Mouse (Mus musculus) adrenal gland, postnatal 10 days (tissue): ENCODE measurements around the gene Speer4e. TPM values are rescaled to one million over a fixed set of nuclear protein-coding genes. Genes with fewer than 3 reads are reported as not detected.
"Not testable (repeated sequence)": the region's sequence is repeated elsewhere in the genome, so short reads cannot be mapped to it uniquely, and the experiment has no call there.

Experiments
- DNase-seq: peaks from one replicate; pipeline ENCODE4 v3.0.0; 2021; ENCODE audit warnings: mixed read lengths
- long read RNA-seq, 2 experiments: library from polyadenylated mRNA; stranded (forward); transcript quantifications; one replicate each; pipeline ENCODE4 v2.0.0; 2021
- total RNA-seq, 2 experiments: library from RNA; stranded (reverse); gene quantifications; 2 replicates each; pipeline ENCODE4 v1.2.3; 2021

Gene Speer4e
- total RNA-seq, result not detected
- long read RNA-seq, experiment 1, result 0 reads
- long read RNA-seq, experiment 2, result 0 reads

- DNase-seq, result not testable (repeated sequence)
These were observed at the start of gene Speer4e for GRCm38 (mm10) chr5:14938329-14938728. TSS of gene Speer4e (minus strand) at chr5:14938429.

GRCm38 (mm10) chr5:14986649-14987387, 48.6 kb upstream of the Speer4e start:
- not testable (repeated sequence) for DNase-seq

GRCm38 (mm10) chr5:14978835-14979234, 40.6 kb upstream of the Speer4e start, which contains the start of gene Gm10354:
TSS of gene Gm10354 (minus strand) at chr5:14978935.
- not testable (repeated sequence) for DNase-seq

GRCm38 (mm10) chr5:14977368-14977767, 39.1 kb upstream of the Speer4e start:
- DNase-seq, result not testable (repeated sequence)

GRCm38 (mm10) chr5:14975294-14975693, 37.1 kb upstream of the Speer4e start:
- not testable (repeated sequence) for DNase-seq

GRCm38 (mm10) chr5:14972841-14973240, 34.6 kb upstream of the Speer4e start:
- DNase-seq, result not testable (repeated sequence)

GRCm38 (mm10) chr5:14963821-14964220, 25.6 kb upstream of the Speer4e start:
- not testable (repeated sequence) for DNase-seq

DNA sequence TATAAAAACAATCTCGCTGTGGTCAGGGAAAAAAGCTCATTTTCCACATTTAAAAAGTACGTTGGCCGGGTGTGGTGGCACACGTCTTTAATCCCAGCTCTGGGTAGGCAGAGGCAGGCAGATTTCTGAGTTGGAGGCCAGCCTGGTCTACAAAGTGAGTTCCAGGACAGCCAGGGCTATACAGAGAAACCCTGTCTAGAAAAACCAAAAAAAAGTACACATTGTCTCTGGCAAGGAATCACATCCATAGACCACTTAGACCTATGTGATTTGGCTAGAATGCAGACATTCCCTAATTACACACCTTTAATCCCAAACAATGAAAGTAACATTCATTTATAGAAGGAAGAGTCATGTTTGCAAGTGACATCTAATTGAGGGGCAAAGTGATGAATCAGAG, 23.3 kb upstream of the Speer4e start:
- not testable (repeated sequence) for DNase-seq

DNA sequence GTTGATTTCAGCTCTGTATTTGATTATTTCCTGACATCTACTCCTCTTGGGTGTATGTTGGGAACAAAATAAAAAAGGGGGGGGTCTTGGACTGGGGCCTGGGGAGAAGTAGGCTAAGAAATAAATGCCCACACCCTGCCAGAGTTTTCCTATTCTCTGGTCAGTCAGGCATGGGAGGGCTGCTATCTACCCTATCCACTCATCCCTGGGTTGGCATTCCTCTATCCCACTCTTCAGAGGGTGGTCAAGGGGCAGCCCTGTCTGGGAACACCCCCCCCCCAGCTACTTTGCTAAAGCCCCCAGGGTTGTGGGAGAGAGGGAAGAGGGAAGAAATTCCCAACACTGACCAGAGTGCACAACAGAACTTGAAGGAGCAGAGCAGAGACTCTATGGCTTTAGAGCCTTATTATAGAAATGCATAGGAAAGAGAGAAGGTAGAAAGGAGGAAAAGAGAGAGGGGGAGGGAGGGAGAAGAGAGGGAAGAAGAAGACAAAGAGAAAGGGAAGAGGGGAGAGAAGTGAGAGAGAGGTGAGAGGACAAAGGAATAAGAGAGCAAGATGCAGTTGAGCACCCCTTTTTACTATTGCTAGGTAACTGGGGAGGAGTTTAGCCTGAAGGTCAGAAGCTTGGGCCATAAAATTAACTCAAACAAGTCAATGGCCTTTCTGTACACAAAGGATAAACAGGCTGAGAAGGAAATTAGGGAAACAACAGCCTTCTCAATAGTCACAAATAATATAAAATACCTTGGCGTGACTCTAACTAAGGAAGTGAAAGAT, 17.9 kb upstream of the Speer4e start:
- DNase-seq, result not testable (repeated sequence)

GRCm38 (mm10) chr5:14953587-14953986, 15.4 kb upstream of the Speer4e start:
- not testable (repeated sequence) for DNase-seq

DNA sequence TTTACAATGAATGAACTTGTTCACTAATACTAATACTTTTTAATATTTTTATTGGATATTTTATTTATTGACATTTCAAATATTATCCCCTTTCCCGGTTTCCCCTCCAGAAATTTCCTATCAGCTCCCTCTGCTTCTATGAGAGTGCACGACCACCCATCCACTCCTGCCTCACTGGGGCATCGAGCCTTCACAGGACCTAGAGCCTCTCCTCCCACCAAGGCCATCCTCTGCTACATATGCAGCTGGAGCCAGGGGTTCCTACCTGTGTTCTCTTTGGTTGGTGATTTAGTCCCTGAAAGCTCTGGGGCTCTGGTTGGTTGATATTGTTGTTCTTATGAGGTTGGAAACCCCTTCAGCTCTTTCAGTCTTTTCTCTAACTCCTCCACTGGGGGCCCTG, 14.5 kb upstream of the Speer4e start:
- not testable (repeated sequence) for DNase-seq

- DNase-seq, result not testable (repeated sequence)
These were observed 13.6 kb upstream of the Speer4e start for GRCm38 (mm10) chr5:14951822-14952221.

- DNase-seq, result peak; percentile 12
These were observed 9.4 kb upstream of the Speer4e start for GRCm38 (mm10) chr5:14947482-14948198.

DNA sequence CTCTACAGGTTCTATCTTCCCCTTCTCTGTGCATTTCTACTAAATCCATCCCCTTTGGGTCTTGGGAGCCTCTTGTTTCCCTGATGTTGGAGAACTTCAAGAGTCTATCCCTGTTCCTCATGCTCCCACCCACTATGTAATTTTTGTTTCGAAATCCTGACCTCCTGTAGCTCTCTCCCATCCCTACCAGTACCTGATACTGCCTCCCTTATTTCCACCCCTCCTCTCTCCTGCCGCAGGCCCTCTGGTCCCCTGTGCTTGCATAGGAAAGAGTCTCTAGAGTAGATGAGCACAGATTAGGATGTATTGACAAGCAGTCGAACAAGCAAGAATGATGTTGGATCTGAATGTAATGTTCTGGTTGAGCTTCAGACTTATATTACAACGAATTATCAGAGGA, 7.3 kb upstream of the Speer4e start:
- not testable (repeated sequence) for DNase-seq

GRCm38 (mm10) chr5:14941043-14941442, 2.8 kb upstream of the Speer4e start:
- not testable (repeated sequence) for DNase-seq

GRCm38 (mm10) chr5:14933721-14934120, 4.5 kb downstream of the Speer4e start:
- DNase-seq, result not testable (repeated sequence)

DNA sequence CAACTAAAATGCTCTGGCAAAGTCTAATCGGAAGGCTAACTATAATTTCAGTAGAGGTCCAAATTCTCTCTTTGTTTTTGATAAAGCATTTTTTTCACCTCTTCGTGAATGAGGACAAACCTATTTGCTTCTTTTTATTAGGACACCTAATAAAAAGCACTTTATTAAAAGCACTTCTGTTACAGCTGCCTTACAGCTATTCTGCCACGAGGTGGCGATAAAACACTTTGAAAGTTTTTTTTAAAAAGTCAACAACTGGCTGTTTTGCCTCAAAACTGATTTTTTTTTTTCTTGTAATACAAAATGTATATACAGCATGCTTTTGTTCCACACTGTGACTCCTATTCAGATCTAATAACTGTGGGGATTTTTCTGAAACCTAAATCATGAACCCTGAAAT, 11.2 kb downstream of the Speer4e start:
- peak; percentile 7 for DNase-seq

DNA sequence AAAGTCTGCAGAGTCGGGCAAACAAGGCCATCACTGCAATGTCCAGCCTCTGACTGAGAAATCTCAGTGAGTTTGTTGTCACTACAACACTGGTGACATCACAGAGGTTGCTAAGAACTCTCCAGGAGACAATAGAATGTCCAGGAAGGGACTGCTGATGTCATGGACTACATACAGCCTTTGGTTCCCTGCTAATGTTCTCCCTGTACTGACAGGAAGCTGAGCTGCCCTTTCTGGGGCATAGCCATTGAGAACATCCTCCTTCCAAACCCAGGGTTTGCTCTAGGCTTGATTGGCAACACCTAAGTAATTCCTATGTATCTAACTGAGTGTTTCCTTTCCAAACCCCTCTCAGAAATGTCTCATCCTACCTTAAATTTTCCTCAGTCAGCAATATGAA, 23.4 kb downstream of the Speer4e start, which contains the start of gene Gm9758:
TSS of gene Gm9758 (minus strand) at position 101 of the 400 bp plus-strand sequence.
- not testable (repeated sequence) for DNase-seq

- DNase-seq, result not testable (repeated sequence)
These were observed 23.9 kb downstream of the Speer4e start for GRCm38 (mm10) chr5:14914361-14914760.

GRCm38 (mm10) chr5:14903539-14903938, 34.7 kb downstream of the Speer4e start:
- DNase-seq, result not testable (repeated sequence)

DNA sequence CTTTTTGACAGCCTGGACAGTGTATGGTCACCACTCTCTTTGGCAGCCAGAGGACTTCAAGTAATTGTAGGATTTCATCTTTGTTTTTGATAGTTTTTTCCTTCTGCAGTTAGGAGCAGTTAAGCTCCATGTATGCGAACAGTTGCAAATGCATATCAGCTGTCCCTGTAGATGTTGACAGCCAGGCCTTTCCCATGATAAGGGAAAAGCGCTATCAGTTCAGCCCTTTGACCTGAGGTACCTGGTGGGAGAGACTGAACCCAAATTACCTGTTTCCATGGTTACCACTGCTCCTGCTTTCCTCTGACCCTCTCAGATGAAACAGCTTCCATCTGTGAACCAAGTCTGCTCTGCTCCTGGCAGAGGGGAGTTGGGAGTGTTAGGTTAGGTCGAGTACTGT, 46.0 kb downstream of the Speer4e start:
- DNase-seq, result no peak

GRCm38 (mm10) chr5:14885291-14885690, 52.9 kb downstream of the Speer4e start:
- not testable (repeated sequence) for DNase-seq
